Mouse (Mus musculus): ENCODE results near the gene Lig3. TPM values are rescaled to one million over a fixed set of nuclear protein-coding genes. Genes with fewer than 3 reads are reported as not detected.
"Not testable (repeated sequence)": the region's sequence is repeated elsewhere in the genome, so short reads cannot be mapped to it uniquely, and the experiment has no call there.

Lig3 gene
- polyA plus RNA-seq, 1 experiment from 2014 or later, result 34.6 TPM

DNA sequence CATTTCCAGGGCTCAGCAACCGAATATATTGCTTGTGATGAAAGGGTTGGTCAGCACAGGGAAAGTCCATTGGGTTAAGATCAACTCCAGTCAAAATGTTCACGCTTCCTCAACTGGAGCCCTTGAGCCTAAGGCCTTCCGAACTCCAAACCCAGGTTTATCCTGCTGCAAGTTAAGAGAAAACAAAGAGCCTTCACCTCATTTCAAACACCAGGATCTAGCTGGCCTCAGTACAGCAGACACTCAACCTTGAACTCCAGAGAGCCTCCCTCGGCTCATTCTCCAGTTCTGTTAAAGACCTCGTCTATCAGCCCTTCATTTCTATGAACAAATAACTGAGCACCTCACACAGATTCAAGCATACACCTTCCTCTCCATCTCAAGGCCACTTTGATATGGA is 774 bp upstream of the Lig3 start:
- Histone ChIP-seq H3K4me2 (peak overlapping the region; percentile 72), H3K4me1 (peaks cover 17% of the 10 kb centered on the region), H3K36me3 (peaks cover 20% of the 10 kb centered on the region), H3K9me3 (replicated peaks) (no peaks in the 10 kb centered on the region), H3K4me3 (replicated peaks) (peak overlapping the region; percentile 98), H3K27ac (0 out of 2 replicates have a peak overlapping the region, but pooled peaks have one; percentile 97), H3K9ac (peak overlapping the region; percentile 94), H3K27me3 (no peaks in the 10 kb centered on the region)
- 44% methylated on average over 5 of the region's 5 CpGs for WGBS
- no peak for ATAC-seq (replicated peaks; ENCODE audit: low FRiP score)

DNA sequence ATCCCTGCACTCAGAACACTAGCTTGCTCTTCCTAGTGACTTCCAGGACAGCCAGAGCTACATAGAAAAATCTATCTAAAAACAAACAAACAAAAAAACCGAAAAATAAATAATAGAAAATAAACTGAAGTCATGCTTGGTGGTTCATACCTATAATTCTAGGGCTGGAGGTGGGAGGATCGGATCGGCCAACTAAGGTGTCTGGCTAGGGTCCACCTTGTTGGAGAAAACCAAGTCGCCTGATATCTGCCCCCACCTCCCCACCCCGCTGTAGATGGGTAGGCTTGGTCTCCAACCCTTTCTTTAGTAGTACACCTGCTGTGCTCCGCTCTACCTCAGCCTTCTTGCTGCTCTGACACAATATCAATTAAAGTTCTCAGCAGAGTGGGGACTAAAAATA is 1.3 kb downstream of the Lig3 start:
- no peak for ATAC-seq (replicated peaks; ENCODE audit: low FRiP score)
- peak overlapping the region; percentile 94 for H3K9ac ChIP-seq
- peaks cover 17% of the 10 kb centered on the region for H3K4me1 ChIP-seq
- no peaks in the 10 kb centered on the region for H3K9me3 ChIP-seq (replicated peaks)
- peak overlapping the region; percentile 98 for H3K4me3 ChIP-seq (replicated peaks)
- peak overlapping the region; percentile 72 for H3K4me2 ChIP-seq
- no peaks in the 10 kb centered on the region for H3K27me3 ChIP-seq
- 39% methylated on average over 6 of the region's 6 CpGs for WGBS
- H3K27ac ChIP-seq, result peak overlapping the region; percentile 97; the same call in 1 of the 2 replicates
- H3K36me3 ChIP-seq, result peaks cover 41% of the 10 kb centered on the region

DNA sequence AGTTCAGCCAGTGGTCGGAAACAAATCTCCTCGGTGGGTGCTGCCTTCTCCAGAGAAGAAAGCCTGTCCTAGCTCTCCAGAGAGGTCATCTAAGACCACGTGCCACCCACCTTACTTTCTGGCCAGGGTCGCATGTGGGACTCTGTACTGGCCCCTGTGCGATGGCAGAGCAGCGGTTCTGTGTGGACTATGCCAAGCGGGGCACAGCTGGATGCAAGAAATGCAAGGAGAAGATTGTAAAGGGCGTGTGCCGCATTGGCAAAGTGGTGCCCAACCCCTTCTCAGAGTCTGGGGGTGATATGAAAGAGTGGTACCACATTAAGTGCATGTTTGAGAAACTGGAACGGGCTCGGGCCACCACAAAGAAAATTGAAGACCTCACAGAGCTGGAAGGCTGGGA is 2.5 kb downstream of the Lig3 start:
- peaks cover 53% of the 10 kb centered on the region for H3K36me3 ChIP-seq
- no peak overlapping the region for H3K27ac ChIP-seq
- H3K4me3 ChIP-seq (replicated peaks), result no peak overlapping the region
- 93% methylated on average over 11 of the region's 11 CpGs for WGBS
- no peak overlapping the region for H3K9ac ChIP-seq
- H3K4me2 ChIP-seq, result no peak overlapping the region
- H3K27me3 ChIP-seq, result no peaks in the 10 kb centered on the region
- peaks cover 17% of the 10 kb centered on the region for H3K4me1 ChIP-seq
- ATAC-seq (replicated peaks; ENCODE audit: low FRiP score), result no peak
- no peaks in the 10 kb centered on the region for H3K9me3 ChIP-seq (replicated peaks)

DNA sequence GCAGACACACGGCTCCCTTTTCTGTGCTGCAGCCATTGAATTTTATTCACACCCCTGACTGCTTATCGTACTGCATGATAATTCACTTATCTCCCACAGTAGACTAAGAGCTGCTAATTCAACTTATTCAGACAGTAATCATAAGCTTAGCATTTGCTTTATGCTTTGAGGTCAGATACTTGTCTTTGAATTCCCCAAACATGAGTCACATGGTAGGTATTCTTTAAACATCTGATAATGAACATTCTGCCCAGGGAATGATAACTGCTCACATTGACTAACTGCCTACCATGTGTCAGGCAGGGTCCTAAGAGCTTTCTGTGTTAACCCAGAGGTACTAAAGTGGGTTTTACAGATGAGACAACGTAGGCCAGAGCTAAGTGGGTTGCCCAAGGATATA is 25.7 kb downstream of the Lig3 start:
- H3K9ac ChIP-seq, result no peak overlapping the region
- H3K4me3 ChIP-seq (replicated peaks), result no peak overlapping the region
- no peak for ATAC-seq (replicated peaks; ENCODE audit: low FRiP score)
- no peaks in the 10 kb centered on the region for H3K27me3 ChIP-seq
- peaks cover 76% of the 10 kb centered on the region for H3K36me3 ChIP-seq
- no peaks in the 10 kb centered on the region for H3K9me3 ChIP-seq (replicated peaks)
- peaks cover 6% of the 10 kb centered on the region; the same call in 1 of the 2 replicates for H3K4me1 ChIP-seq
- H3K4me2 ChIP-seq, result no peak overlapping the region
- WGBS, result 77% methylated on average over 3 of the region's 3 CpGs
- H3K27ac ChIP-seq, result no peak overlapping the region

DNA sequence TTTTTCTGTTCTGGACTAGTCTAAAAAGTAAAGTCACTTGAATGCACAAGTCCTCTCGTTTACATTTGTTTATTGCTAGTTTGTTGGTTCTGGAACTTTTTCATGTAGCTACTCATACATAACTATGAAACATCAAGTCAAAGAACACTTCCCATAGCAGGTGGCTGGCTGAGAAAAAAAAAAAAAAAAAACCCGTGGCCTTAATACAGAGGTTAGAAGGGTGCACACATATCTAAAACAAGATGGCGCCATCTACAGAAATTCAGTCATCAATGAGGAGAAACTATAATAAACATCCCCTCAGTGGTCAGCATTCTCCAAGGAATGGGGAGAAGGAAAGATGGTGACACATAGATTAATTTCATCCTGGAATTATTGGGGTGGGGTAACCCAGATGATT is 26.5 kb downstream of the Lig3 start:
- H3K27ac ChIP-seq, result no peak overlapping the region
- 87% methylated on average over 3 of the region's 3 CpGs for WGBS
- no peak overlapping the region for H3K9ac ChIP-seq
- no peaks in the 10 kb centered on the region for H3K9me3 ChIP-seq (replicated peaks)
- peaks cover 72% of the 10 kb centered on the region for H3K36me3 ChIP-seq
- ATAC-seq (replicated peaks; ENCODE audit: low FRiP score), result no peak
- H3K4me1 ChIP-seq, result peaks cover 13% of the 10 kb centered on the region
- no peak overlapping the region for H3K4me2 ChIP-seq
- H3K27me3 ChIP-seq, result no peaks in the 10 kb centered on the region
- no peak overlapping the region for H3K4me3 ChIP-seq (replicated peaks)

DNA sequence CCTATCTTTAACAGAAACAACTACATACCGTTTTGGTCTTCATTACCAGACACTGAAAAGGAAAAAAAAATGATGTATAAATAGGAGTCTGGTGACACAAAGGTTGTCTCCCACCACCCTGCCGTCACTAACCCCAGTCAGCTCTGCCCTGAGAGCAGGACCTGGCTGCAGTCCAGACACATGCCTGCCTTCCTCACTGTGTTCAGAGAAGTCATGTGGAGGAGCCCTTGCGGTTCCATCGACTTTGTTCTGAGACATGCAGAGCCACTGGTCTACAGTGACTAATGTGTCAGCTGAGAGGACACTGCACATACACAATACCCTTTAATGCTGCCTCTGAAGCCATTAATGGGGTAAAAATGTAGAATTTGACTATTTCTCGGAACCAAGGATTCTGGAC is 27.6 kb downstream of the Lig3 start:
- H3K4me2 ChIP-seq, result no peak overlapping the region
- H3K27me3 ChIP-seq, result no peaks in the 10 kb centered on the region
- H3K27ac ChIP-seq, result no peak overlapping the region
- 64% methylated on average over 5 of the region's 5 CpGs for WGBS
- peaks cover 61% of the 10 kb centered on the region for H3K36me3 ChIP-seq
- no peak overlapping the region for H3K4me3 ChIP-seq (replicated peaks)
- no peak for ATAC-seq (replicated peaks; ENCODE audit: low FRiP score)
- no peaks in the 10 kb centered on the region for H3K9me3 ChIP-seq (replicated peaks)
- peaks cover 24% of the 10 kb centered on the region for H3K4me1 ChIP-seq
- H3K9ac ChIP-seq, result no peak overlapping the region

DNA sequence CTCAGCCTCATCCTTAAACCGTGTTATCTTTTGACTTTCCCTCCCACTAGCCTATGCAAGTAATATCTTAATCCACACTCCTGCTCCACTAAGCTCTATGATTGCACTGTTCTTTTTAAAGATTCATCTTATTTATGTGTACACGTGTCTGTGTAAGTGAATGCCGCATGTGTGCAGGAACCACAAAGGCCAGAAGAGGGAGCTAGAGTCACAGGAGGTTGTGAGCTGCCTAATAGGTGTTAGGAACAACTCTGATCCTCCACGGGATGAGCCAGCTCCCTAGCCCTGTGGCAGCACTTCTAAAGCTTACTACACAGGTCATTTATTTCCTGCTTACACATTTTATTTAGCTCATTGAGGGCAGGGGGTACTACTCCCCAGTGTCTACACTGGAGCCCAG is 38.4 kb downstream of the Lig3 start:
- WGBS, result 55% methylated on average over 4 of the region's 4 CpGs
- Histone ChIP-seq H3K9me3 (replicated peaks) (no peaks in the 10 kb centered on the region), H3K4me2 (no peak overlapping the region), H3K27me3 (no peaks in the 10 kb centered on the region), H3K4me1 (peaks cover 35% of the 10 kb centered on the region), H3K9ac (no peak overlapping the region), H3K36me3 (no peaks in the 10 kb centered on the region), H3K27ac (peak overlapping the region; percentile 70), H3K4me3 (replicated peaks) (no peak overlapping the region)
- ATAC-seq (replicated peaks; ENCODE audit: low FRiP score), result no peak

DNA sequence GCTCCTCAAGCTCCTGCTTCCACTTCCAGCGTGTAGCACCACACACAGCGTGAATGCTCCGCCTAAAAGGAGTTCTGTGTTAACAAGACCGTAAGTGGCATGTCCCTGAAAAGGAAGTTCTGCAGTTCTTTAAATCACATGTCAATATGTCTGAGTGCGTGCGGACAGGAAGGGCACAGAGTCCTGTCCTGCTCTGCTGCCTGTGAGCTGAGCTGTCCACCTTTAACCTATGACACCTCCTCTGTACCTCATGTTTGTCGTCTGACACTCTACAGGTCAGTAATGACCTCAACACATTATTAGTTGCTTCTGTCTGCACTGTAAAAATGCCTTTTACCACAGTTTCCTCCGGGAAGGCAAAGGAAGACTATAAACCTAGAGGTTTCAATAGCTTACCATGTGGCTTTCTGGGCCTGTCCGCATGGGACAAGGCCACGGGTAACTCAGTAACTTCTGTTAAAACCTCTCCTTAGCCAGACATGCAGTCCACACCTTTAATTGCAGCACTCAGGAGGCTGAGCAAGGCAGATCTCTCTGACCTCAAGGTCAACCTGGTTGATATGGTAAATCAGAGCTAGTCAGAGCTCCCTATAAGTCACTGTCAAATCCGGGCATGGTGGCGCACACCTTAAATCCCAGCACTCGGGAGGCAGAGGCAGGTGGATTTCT is 40.0 kb downstream of the Lig3 start:
- 0 out of 2 replicates have a peak, but pooled peaks have one; percentile 28 for ATAC-seq (replicated peaks; ENCODE audit: low FRiP score)
- Histone ChIP-seq H3K9me3 (replicated peaks) (no peaks in the 10 kb centered on the region), H3K27ac (no peak overlapping the region; the same call in 1 of the 2 replicates), H3K4me1 (peaks cover 25% of the 10 kb centered on the region), H3K9ac (no peak overlapping the region), H3K4me2 (no peak overlapping the region), H3K4me3 (replicated peaks) (no peak overlapping the region), H3K27me3 (no peaks in the 10 kb centered on the region), H3K36me3 (no peaks in the 10 kb centered on the region)
- WGBS, result 55% methylated on average over 13 of the region's 13 CpGs

DNA sequence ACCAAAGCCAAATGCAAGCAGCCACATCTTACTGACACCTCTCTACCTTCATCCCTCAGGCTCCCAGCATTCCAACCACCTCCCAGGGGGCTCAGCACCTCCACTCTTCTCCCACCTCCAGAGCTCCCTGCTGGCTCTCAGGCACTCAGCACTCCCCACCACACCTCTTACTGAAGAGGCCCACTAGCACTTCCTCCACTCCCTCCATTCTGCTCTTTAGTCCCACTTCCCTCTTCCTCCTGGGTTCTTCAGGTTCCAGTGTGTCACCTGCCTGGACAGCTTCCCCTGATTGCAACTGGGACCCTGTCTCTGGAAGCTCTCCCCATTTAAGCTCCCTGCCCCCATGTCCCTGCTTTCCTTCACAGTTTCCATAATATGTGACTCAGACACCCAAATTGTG is 45.9 kb downstream of the Lig3 start:
- no peak for ATAC-seq (replicated peaks; ENCODE audit: low FRiP score)
- Histone ChIP-seq H3K4me3 (replicated peaks) (no peak overlapping the region), H3K9ac (no peak overlapping the region), H3K4me1 (peaks cover 12% of the 10 kb centered on the region), H3K27ac (no peak overlapping the region), H3K4me2 (no peak overlapping the region), H3K9me3 (replicated peaks) (no peaks in the 10 kb centered on the region), H3K27me3 (no peaks in the 10 kb centered on the region), H3K36me3 (no peaks in the 10 kb centered on the region)

DNA sequence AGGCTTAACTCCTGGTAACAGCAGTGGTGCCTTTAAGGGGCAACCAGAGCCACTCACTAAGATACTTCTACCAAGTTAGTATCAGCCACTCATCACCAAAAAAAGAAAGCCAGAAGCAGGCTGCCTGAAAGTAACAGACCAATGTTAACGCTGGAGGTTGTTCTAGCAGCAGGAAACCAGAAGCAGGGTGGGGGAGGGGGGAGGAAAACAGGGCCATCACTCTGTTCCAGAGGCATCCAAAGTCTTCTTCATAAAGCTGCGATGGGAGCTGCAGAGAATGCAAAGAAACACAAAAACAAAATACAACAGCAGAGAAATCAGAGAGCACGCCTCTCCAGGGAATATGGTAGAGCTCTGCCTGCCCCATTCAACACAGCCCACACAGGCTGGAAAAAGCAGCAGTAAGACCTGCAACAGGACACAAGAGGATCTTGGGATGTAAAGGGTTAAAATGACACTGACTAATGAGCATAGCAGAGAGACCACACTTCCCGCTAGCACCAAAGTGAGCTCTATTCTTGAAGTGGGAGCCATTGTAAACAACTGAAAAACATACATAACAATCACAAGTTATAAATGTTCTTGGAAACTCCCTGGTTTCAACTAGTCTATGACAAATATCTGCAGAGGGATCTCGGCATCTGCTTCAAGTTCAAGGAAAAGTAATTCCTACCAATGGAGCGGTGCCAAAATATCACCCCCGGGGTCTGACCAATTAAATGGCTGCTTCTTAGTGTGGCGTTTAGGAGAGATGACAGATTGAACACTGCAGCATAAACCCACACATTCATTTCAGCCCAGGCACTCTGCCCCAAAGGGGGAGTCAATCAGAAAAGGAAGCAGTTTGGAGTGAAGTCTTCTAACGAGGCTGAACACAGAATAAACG is 50.3 kb downstream of the Lig3 start:
- 20% methylated on average over 10 of the region's 10 CpGs for WGBS
- H3K27me3 ChIP-seq, result no peaks in the 10 kb centered on the region
- H3K9ac ChIP-seq, result no peak overlapping the region
- no peak for ATAC-seq (replicated peaks; ENCODE audit: low FRiP score)
- H3K4me1 ChIP-seq, result peaks cover 35% of the 10 kb centered on the region
- H3K27ac ChIP-seq, result peak overlapping the region; percentile 57
- peak overlapping the region; percentile 42 for H3K4me2 ChIP-seq
- no peaks in the 10 kb centered on the region for H3K9me3 ChIP-seq (replicated peaks)
- H3K4me3 ChIP-seq (replicated peaks), result 0 out of 2 replicates have a peak overlapping the region, but pooled peaks have one; percentile 6
- H3K36me3 ChIP-seq, result 0 out of 2 replicates have a peak, but pooled peaks cover 1% of the 10 kb centered on the region

DNA sequence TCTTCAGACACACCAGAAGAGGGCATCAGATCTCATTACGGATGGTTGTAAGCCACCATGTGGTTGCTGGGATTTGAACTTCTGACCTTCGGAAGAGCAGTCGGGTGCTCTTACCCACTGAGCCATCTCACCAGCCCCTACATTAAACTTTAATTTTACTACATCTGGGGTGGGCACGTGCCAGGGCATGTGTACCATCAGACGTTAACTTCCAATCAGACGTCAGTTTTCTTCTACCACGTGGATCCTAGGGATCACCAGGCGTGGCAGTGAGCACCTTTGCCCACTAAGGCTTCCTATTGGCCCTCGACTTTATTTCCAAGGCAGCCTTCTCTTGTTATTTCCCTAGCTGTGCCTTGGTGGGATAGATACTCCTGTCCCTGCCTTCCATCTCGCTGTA is 51.5 kb downstream of the Lig3 start:
- ATAC-seq (replicated peaks; ENCODE audit: low FRiP score); H3K9ac ChIP-seq; H3K36me3 ChIP-seq; H3K27ac ChIP-seq; H3K27me3 ChIP-seq; H3K4me3 ChIP-seq (replicated peaks); H3K9me3 ChIP-seq (replicated peaks); H3K4me2 ChIP-seq: not testable (repeated sequence)
- WGBS, result 83% methylated on average over 10 of the region's 10 CpGs
- H3K4me1 ChIP-seq, result peaks cover 44% of the 10 kb centered on the region

DNA sequence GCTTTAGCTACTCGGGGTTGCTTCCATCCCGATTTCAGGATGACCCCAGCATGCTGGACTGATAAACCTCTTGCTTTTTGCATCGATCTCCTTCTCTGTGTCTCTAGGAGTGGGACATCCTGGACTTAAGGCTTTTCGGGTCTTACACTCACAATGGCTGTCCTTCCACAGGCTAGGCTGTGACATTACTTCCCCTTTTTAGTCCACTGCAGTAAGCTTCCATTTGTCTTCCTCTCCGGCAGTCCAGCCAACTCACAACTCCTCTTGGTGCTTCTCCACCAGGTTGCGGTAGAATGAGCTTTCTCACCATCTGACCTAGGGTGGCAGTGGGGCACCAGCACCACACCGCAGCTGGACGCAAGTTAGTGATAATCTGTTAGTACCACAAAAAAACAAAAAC is 53.0 kb downstream of the Lig3 start:
- H3K4me2 ChIP-seq, result no peak overlapping the region
- no peaks in the 10 kb centered on the region for H3K9me3 ChIP-seq (replicated peaks)
- H3K4me3 ChIP-seq (replicated peaks), result no peak overlapping the region
- H3K9ac ChIP-seq, result no peak overlapping the region
- 0 out of 2 replicates have a peak, but pooled peaks cover 3% of the 10 kb centered on the region for H3K36me3 ChIP-seq
- H3K27me3 ChIP-seq, result no peaks in the 10 kb centered on the region
- ATAC-seq (replicated peaks; ENCODE audit: low FRiP score), result no peak
- 79% methylated on average over 8 of the region's 8 CpGs for WGBS
- peaks cover 59% of the 10 kb centered on the region for H3K4me1 ChIP-seq
- H3K27ac ChIP-seq, result peak overlapping the region; percentile 56; the same call in 1 of the 2 replicates
